Mouse (Mus musculus) 416B (cell line): ENCODE measurements around the gene Katnal1.

ENCODE experiments used
- DNase-seq: peaks from one replicate; pipeline ENCODE4 v3.0.0; 2011; ENCODE audit warnings: low read depth

Gene Katnal1

DNA sequence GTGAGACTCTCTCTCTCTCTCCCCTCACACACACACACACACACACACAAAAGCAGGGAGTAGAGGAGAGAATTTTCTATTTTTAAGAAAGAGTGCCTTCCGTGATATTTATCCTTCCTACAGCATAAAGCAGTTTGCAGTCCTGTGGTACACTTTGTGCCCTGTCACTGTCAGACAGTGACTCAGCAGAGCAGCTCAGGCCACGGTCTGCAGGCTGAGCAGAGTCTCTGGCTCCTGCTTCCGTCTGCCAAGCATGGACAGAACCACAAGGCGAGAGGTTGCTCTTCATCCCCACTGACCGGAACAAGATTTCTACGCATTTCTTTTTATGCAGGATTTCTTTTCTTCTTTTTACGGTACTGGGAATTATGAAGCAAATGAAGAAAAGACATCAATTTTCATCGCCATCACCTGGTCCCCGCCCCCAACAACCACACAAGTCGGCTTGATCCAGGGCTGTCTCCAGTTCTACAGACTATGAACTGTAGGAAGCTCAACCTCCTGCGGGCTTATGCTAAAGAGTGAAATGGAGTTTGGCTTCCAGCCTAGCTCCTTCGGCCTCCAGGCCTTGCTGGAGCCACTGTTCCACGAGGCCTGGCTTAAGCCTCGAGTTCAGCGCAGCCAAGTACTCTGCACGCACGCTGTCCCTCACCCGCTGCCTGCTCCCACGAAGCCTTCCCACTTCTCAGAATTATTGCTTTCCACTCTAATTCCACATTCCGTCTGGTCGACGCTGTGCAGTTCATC lies 25.4 kb upstream of the Katnal1 start:
- peak; percentile 94 for DNase-seq

DNA sequence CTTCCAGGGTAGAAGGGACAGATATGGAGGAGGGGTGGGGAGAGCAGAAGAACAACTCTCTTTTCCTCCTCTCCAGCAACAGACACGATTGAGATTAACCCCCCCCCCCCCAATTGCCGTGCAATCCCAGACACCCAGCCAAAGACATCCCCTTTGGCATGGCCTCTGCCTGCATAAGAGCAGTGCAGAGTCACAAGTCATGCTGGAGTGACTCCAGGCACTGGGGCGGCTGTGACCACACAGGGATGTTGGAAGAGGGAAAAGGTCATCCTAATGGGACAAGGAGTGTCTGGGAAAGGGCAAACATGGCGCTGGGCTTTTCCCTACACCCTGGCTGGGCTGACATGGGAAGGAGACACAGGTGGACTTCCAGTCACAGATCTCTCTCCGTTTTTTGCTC lies 24.0 kb upstream of the Katnal1 start:
- no peak for DNase-seq

DNA sequence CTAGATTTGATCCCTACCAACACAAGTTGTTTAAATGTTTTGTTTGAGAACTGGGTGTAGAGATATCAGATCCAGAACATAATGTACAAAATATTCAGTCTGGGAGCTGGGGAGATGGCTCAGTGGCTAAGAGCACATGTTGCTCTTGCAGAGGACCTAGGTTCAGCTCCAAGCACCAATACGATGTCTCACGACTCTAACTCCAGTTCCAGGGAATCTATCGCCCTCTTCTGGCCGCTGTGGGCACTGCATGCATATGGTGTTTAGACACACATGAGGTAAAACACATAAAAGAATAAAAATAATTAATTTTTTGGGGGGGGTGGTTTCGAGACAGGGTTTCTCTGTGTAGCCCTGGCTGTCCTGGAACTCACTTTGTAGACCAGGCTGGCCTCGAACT lies 23.3 kb upstream of the Katnal1 start:
- DNase-seq: peak; percentile 59

DNA sequence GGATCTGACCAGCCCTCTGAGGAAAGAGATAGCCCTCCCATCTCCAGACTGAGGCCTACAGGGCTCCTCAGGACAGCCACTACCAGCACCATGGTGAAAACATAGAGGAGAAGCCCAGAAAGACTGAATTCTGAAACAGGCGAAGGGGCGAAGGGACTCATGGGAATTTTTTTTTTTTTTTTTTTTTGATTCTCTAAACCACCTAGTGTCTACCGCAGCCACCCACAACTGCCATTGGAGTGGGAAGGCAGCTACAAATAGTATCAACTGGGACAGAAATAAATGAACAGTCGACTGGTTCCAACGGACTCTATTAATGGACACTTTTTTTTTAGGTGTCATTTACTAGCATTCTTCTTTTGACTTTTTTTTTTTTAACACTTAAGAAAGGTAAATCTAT lies 22.2 kb upstream of the Katnal1 start:
- DNase-seq: no peak

DNA sequence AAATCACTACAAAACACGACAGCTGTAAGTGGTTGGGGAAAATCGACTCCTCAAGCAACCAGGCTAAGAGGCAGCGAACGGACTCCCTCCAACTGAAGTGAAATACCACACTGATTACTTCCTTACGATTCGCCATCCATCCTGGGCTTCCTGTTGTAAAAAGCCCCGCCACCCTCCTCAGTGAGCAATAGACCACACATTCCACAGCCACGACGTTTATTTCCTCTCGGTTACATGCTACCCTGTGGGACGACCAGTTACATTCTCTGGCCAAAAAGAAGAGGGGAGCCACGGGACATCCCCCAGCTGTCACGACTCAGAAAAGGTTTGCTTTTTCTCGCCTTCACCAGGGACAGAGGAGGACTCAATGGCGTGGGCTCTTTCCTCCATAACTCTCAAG lies 20.9 kb upstream of the Katnal1 start:
- peak; percentile 86 for DNase-seq

DNA sequence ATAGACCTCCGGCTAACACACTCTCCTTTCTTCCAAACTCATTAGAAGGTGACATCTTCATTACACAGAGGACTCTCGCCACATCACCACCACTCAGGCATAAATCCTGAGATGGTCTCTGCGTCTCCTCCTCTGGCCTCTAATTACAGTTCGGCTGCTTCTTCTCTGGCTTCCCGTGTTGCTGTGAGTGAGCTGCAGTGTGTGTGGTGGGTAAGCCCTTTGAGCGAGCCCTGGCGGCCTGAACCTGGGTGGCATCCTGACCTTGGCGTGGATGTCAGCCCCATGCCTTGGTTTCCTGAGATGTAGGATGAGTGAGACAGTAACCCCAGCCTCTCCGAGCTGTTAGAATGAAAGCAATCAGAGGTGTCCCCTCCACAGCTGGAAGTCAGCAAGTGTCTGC lies 19.5 kb upstream of the Katnal1 start:
- DNase-seq: no peak

DNA sequence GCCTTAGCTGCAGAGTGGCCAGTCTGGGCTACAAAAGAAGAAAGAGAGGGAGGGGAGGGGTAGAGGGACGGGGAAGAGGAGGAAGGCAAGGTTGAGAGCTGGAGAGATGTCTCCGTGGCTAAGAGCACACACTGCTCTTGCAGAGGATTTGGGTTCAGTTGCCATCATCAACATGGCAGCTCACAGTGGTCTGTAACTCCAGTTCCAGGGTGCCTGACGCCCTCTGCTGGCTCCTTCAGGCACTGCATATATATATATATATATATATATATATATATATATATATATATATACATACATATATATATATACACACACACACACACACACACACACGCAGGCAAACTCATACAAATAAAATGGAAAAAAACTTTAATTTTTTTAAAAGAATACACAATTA lies 18.3 kb upstream of the Katnal1 start:
- no peak for DNase-seq

DNA sequence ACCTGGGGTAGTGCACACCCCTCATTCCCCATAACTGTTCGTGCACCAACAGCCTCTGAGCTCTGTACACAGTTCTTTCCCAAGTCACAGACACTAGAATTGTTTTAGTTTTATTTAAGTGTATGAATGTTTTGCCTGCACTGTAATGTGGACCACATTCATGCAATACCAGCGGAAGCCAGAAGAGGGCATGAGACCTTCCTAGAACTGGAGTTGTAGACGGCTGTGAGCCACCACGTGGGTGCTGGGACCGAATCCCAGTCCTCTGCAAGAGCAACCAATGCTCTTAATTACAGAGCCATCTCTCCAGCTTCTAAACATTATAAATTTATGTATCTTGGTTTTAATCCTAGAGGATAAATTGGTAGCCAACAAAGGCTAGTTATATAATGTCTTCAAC lies 17.7 kb upstream of the Katnal1 start:
- no peak for DNase-seq

DNA sequence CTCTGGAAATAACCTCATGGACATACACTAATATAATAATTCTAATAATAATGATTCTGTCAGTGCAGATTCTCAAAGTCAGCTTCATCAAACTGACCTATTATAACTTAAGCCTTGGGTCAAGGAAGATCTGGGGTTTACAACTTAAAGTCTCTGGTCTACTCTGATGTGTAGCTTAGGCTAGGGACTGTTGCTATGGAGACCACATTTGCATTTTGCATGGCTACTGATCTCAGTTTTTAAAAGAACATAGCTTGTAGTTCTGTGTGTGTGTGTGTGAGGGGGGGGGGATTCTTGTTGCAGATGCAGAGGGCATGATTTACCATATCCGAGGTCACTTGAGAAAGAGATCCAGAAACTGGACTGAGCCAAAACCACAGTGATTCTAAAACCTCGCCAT lies 16.6 kb upstream of the Katnal1 start:
- DNase-seq: no peak

DNA sequence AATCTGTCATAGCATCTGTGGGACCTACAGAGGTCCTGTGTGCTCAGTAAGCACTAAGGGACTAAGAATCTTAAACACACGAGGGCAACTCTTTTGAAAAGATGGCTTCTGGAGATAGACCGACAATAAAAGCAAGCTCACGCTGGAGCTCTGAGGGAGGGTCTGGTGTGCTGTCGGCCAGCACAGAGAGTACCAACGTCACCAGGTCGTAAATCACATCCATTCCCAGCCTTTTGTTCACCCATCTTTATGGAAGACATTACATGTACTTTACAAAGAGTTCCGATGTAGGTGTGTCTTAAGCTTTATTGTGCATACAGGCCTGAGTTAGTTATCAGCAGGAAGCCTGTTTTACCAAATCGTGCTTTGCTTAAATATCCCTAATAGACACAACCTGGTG lies 14.9 kb upstream of the Katnal1 start:
- no peak for DNase-seq

DNA sequence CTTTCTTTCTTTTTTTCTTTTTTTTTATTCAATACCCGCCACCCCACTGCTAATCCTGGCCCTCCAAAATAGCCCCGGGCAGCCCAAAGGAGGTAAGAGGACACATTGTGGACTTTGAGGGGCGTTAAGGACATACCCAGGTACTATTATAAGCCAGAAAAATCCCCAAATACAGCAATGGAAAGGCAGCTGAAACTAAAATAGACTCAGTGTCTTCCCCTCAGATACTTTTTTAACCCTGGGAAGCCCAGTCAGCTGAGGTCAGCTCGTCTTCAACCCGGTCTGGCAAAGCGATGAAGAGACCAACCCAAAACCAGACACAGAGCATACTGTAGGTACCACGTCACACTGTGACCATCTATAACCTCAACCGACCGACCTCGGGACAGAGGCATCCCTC lies 14.3 kb upstream of the Katnal1 start:
- no peak for DNase-seq

DNA sequence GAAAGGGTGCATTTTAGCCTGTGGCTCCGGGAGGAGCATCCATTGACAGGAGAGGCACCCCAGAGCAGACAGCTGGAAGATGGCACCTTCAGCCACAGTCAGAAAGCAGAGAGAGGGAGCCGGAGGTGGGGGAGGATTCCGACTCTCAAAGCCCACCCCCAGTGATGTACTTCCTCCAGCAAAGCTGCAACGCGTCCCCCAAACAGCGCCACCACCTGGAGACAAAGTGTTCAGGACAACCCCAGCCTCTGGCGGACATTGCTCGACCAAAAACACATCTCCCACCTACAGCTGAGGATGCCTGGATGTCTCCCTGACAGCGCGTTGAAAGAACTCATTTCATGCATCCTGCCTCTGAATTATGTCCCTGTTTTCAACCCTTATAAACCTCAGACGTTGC lies 13.8 kb upstream of the Katnal1 start:
- no peak for DNase-seq

DNA sequence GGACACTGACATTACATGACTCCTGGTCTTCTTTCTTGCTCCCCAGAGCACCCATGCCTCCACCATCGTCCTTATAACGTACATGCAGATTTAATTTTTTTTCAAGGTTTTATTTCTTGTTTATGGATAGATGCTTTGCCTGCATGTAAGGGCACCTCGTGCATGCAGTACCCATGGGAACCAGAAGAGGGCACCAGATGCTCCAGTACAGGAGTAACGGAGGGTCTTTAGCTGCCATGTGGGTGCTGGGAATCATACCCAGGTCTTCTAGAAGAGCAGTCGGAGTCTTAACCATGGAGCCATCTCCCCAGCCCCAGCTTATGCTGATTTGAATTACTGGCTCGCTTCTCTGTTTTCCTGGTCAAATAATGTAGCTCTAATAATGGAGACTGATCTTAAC lies 13.2 kb upstream of the Katnal1 start:
- no peak for DNase-seq

DNA sequence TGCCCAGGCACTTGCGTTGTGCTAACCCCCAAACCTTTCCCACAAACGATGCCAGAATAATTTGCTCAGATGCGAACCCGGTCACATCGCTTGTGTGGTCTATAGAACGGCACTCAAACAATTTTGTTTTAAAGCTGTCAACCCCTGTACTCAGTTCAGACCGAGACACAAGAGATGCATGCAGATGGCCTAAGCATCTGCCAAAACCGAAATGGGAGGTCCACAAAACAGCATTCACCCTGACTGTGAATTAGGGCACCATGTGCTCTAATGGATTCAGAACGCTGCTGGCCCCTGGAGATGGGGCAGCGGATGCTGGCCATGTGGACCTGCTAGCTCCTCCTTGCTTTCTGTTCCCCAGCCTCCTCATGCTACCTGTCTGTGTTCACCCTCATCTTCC lies 12.7 kb upstream of the Katnal1 start:
- no peak for DNase-seq

DNA sequence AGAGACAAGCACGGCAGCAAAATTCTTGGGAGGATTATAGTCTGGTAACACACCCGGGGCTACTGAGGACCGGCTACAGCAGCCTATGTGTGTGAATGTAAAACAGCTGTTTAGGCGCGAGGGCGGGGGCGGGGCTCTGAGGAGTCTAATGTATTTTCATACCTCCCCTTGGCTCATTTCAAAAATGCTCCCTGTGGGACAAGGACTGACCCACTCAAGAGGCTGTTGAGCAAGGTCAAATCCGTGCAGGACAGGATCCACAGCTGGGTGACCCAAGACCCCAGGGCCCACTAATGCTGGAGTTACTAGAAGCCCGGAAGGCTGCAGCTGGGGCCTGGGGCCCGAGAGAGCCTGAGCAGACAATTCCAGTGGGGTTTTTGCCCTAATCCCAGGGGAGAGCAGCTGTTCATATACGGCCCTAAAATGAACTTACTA lies 10.8 kb upstream of the Katnal1 start:
- DNase-seq: no peak

DNA sequence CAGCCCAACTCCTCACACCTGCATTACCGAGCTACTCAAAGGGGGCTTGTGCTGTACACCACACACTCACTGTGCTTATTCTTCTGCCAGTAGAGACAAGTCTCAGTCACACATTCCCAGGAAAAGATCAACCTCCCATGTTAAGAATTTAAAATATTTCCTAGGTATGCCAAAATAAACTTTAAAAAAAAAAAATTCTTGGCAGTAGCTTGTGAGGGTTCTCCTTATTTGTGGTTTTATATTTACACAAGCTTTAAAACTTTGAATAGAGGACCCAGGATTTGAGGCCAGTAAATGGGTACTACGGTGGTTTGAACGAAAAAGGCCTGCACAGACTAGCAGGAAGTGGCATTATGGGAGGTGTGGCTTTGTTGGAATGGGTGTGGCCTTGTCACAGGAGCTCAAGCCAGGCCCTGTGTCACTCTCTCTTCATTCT lies 7.4 kb upstream of the Katnal1 start:
- no peak for DNase-seq

DNA sequence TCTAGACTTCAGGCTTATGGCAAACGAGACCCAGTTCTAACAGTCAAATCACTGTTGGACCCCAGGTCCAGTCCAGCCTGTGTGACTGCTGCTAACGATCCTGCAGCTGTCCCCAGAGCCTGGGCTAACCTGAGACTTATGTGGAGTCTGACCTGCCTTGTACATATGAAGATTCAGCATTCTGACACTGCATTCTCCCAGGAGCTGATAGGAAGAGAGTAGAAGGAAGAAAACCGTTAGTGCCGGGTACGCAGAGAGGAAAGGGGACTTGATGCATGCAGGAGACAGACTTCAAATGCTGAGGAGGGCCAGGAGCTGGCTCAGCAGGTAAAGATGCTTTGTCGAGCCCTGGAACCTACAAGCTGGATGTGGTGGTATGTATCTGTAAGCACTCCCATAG lies 6.8 kb upstream of the Katnal1 start:
- DNase-seq: no peak

DNA sequence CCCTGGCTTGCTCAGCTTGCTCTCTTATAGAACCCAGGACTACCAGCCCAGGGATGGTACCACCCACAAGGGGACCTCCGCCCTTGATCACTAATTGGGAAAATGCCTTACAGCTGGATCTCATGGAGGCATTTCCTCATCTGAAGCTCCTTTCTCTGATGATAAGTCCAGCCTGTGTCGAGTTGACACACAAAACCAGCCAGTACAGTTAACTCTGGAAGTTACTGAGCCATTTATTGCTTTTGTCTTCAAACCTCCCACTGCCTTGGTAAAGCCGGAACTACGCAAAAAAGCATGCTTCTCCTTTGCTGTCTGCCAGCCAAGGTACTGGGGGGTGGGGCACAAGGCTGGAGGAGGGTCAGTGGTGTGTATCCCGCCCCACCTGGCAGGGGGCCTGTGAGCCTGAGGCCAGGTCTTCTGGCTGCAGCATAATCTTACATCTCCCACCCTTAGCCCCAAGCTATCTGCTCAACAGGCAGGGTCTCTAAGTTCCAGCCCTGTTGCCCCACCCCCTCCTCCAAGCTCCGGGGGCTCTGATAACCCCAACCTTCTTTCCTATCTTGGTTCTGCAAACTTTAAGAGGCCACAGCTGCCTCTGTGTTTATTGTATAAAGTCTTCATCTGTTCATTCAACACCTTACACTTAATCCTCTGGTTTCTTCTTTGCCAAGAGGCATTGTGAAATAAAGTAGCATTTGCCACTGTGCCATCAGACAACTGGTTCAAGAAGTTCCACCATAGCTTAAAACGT lies 6.1 kb upstream of the Katnal1 start:
- DNase-seq: no peak

DNA sequence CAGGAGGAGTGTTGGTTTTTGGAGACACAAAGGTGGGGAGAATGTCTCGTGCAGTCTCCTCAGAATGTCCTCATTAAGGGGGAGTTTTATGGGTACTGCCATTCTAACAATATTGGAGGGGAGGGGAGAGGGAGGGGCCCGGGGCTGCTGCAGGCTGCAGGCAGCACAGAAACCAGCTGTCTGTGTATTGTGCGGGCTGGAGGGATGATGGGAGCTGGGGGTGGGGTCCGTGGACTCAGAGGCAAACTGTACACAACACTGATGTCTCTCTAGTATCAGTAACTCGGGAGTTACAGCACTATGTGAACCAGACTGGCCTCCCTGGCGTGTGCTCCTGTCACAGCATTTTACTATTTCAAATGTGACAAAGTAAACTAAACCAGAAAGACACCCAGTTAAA lies 5.3 kb upstream of the Katnal1 start:
- DNase-seq: no peak

DNA sequence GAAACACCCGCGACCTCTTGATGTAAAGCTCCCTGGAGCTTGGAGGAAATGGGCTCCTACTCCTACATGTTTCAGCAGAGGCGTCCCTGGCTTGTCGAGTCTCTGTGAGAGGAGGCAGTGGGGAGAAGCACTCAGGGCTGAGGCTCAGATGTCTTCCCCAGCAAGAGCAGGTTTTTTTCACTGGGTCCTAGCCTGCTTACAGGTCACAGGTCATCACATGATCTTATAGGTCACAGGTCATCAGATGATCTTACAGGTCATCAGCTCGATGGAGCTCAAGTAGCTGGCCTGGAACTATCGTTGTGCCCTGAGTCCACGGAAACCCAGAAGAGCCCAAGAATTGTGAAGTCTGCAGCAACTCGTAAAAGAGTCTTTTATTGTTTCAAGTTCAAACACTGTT lies 4.6 kb upstream of the Katnal1 start:
- no peak for DNase-seq

DNA sequence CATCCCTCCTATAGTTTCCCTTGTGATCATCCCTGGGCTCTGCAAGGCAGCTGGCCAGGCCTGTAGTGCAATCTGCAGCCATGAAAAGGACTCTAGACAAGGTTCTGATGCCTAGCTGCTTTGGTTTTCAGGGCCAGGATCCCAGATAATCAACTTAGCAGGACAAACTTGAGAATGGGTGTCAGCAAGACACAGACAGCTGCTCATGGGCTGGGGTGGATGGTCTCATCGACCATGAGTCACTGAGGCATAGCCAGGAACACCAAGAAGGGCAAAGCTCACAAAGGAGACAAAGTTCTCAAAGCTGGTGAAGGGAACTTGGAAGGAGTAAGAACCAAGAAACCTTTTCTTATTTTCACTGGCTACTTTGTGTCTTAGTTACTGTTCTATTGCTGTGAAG lies 2.2 kb upstream of the Katnal1 start:
- no peak for DNase-seq

DNA sequence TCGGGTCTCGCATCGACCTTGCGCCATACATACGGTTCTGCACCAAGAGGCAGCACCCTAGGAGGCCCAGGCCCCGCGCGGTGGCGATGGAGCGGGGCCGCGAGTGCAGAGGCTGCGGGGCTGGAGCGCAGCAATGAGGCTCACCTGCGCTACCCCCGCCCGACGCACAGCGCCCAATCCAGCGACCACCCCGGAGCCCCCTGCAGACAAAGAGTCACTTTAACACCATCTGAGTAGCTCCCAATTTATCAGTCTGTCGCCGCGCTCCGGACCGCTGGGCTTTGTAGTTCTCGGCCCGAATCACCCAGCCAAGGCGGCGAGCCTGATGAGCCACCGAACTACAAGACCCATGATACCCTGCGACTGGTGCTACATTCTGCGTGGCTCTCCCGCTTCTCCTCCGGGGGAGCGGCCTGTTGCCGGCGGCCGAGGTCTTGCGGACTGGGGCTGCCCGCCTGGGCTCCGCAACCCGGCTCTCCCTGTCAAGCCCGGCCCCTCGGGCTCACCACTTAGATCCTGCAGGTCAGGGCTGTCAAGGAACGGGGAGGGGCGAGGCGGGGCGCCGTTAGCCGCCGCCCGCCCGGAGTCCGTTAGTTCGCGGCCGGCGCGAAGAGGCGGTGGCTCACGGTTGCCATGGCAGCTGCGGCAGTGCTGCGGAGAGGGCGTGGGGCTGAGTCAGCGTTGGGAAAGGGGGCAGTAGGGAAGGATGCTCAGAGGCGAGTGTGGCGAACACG lies 571 bp downstream of the Katnal1 start:
- peak; percentile 96 for DNase-seq

DNA sequence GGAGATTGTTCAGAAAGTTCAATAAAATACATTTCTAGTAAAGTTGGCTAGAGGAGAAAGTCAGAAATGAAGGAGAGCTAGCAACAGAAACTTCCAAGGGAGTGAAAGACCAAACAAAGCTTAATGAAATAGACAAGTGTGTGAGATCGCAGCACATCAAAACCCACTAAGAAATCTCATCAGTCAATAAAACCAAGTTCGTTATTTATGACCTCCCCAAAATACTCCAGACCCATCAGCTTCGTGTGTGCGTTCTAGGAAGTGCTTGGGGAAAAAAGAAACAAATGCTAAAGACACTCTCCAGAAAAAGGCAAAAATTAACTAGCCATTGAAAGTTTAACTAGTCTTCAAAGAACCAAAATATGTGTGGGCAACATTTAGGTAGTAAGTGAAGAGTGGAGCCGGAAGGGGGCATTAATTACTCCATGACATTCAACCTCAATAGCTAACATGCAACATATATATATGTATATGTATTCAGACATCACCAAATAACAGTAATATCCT lies 1.4 kb downstream of the Katnal1 start:
- DNase-seq: no peak
